In the genomic region with DNA sequence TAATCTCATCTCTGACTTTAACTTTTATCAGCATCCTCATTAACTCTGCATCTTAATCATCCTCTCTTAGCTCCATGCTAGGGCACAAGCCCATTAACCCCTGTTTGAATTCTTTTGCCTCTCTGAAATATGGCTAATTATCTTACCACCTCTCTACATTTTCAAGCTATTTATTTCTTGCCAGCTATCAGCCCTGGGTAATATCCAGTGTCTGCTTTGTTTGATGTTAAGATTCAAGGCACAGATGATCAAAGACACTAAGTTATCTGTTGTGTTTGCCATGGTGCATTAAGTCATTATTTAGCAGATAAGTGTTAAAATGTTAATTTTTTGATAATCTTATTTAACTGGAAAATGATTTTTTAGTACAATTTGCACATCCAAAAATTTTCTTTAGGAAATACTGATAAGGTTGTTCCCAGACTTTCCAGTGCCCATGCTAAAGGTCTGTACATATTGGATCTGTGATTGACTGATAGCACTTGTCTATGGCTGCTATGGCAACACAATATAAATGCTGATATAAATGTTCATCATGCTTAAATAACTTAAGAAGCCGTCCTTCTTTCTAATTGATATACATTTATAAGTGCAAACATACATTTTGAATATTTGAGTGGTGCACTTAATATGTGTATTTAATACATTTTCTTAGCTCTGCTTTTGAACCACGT, we compare ENCODE assay signal across 20 mouse cellular contexts.
"Had no signal": no experiment of that assay in that cellular context is flagged by ENCODE, and none has a peak within 500 bp of the region (broad histone marks: within the 10 kb centered on the region; RNA-seq: fewer than 3 reads in every experiment).

No protein-coding gene starts in this region.

- H3K9ac ChIP-seq: limb, embryonic 15.5 days; liver, embryonic 12.5 days; liver, embryonic 14.5 days; lung, embryonic 14.5 days; neural tube, embryonic 13.5 days; neural tube, embryonic 15.5 days had no signal

- H3K4me2 ChIP-seq: limb, embryonic 15.5 days; liver, embryonic 12.5 days; lung, embryonic 14.5 days; neural tube, embryonic 13.5 days; neural tube, embryonic 15.5 days had no signal

- H3K4me1 ChIP-seq: limb, embryonic 15.5 days; liver, embryonic 12.5 days; megakaryocyte, embryonic 14.5 days; neural tube, embryonic 13.5 days; neural tube, embryonic 15.5 days had no signal

- H3K27ac ChIP-seq: limb, embryonic 15.5 days; liver, embryonic 12.5 days; liver, embryonic 14.5 days; macrophage; neural tube, embryonic 13.5 days; neural tube, embryonic 15.5 days had no signal

- ATAC-seq: liver, embryonic 12.5 days had no signal

- H3K4me3 ChIP-seq: limb, embryonic 15.5 days; liver, embryonic 12.5 days; megakaryocyte, embryonic 14.5 days; myocyte; neural tube, embryonic 13.5 days; neural tube, embryonic 15.5 days had no signal

- H3K9me3 ChIP-seq: limb, embryonic 15.5 days; liver, embryonic 12.5 days; neural tube, embryonic 13.5 days; neural tube, embryonic 15.5 days had no signal

- H3K27me3 ChIP-seq: limb, embryonic 15.5 days; liver, embryonic 12.5 days; megakaryocyte, embryonic 14.5 days; neural tube, embryonic 13.5 days; neural tube, embryonic 15.5 days had no signal

- H3K36me3 ChIP-seq: limb, embryonic 15.5 days; liver, embryonic 12.5 days; neural tube, embryonic 13.5 days; neural tube, embryonic 15.5 days had no signal

- DNase-seq: lung, adult 18-20 months; lung, embryonic 14.5 days; lung, postnatal 10 days; lung, postnatal 36 days; retina, postnatal 1 day; right cerebral cortex, adult 18-20 months; right cerebral cortex, postnatal 25 days; right cerebral cortex, postnatal 4 days; spleen, adult 18-20 months; thymus, adult 18-20 months; thymus, postnatal 14 days; thymus, postnatal 36 days had no signal
